Mouse (Mus musculus) C2C12 (cell line): ENCODE data around the gene Olfr1391. TPM values are rescaled to one million over a fixed set of nuclear protein-coding genes. Genes with fewer than 3 reads are reported as not detected.
"Not testable (repeated sequence)": the region's sequence is repeated elsewhere in the genome, so short reads cannot be mapped to it uniquely, and the experiment has no call there.

Experiments
- H3K27me3 ChIP-seq: one replicate; pipeline ENCODE4 v1.6.1; 2011; ENCODE audit not compliant: control insufficient read depth, insufficient read depth, insufficient read length
- H3K36me3 ChIP-seq: one replicate; pipeline ENCODE4 v1.6.1; 2011; ENCODE audit not compliant: control insufficient read depth, insufficient read depth
- H3K4me3 ChIP-seq: one replicate; pipeline ENCODE4 v1.5.1; 2011; ENCODE audit warnings: mild to moderate bottlenecking, control low read depth; ENCODE audit not compliant: poor library complexity, insufficient read depth, severe bottlenecking
- H3K79me2 ChIP-seq: one replicate; pipeline ENCODE4 v1.6.1; 2011; ENCODE audit not compliant: control insufficient read depth, insufficient read depth
- H3K79me3 ChIP-seq: one replicate; pipeline ENCODE4 v1.6.1; 2011; ENCODE audit warnings: low read depth, control low read depth
- H3ac ChIP-seq: one replicate; pipeline ENCODE3; 2011; ENCODE audit warnings: low read depth; ENCODE audit not compliant: control insufficient read depth, insufficient read length
- CEBPB ChIP-seq: IDR thresholded peaks from one replicate; pipeline ENCODE4 v1.6.1; 2011; ENCODE audit warnings: low read depth, mild to moderate bottlenecking, control low read depth, moderate library complexity
- CTCF ChIP-seq: IDR thresholded peaks from one replicate; pipeline ENCODE4 v1.5.1; 2011; ENCODE audit not compliant: control insufficient read depth, insufficient read depth, insufficient read length
- FOSL1 ChIP-seq: IDR thresholded peaks from one replicate; pipeline ENCODE4 v1.8.0; 2011; ENCODE audit warnings: mild to moderate bottlenecking, low read length; ENCODE audit not compliant: poor library complexity, insufficient read depth, severe bottlenecking
- MAX ChIP-seq: IDR thresholded peaks from one replicate; pipeline ENCODE4 v1.6.1; 2011; ENCODE audit warnings: mild to moderate bottlenecking, control low read depth
- MYOD1 ChIP-seq: IDR thresholded peaks from one replicate; pipeline ENCODE4 v1.6.1; 2011; ENCODE audit warnings: low read depth; ENCODE audit not compliant: control insufficient read depth, insufficient read length
- MYOG ChIP-seq: IDR thresholded peaks from one replicate; pipeline ENCODE4 v1.6.1; 2011; ENCODE audit not compliant: control insufficient read depth, insufficient read length; ENCODE audit errors: extremely low read depth
- USF1 ChIP-seq: IDR thresholded peaks from one replicate; pipeline ENCODE4 v1.6.1; 2011; ENCODE audit warnings: low read depth, mild to moderate bottlenecking, control low read depth, moderate library complexity
- polyA plus RNA-seq: library from polyadenylated mRNA; unstranded; fragments of >200 nt; fragmentation: generic; extraction: Trizol; gene quantifications from one replicate; pipeline ENCODE4 v1.2.1, GENCODE M21; 2012; ENCODE audit warnings: missing spikeins

The Olfr1391 gene
- polyA plus RNA-seq, 1 experiment: not detected

GRCm38 (mm10) chr11:49304441-49304840 lies 18.1 kb upstream of the Olfr1391 start, which contains the start of gene Olfr10:
Gene Olfr10 (plus strand): TSS chr11:49304741.
- TF ChIP-seq CTCF: no peak
- no peak for TF ChIP-seq MAX
- no peak for TF ChIP-seq MYOG
- no peak for TF ChIP-seq CEBPB
- no peak for TF ChIP-seq MYOD1
- no peak for TF ChIP-seq USF1
- no peak for TF ChIP-seq FOSL1
- no peak within 1 kb of the TSS for H3K4me3 ChIP-seq
- no peaks in the 10 kb centered on the region for H3K27me3 ChIP-seq
- no peak within 1 kb of the TSS for H3ac ChIP-seq
- no peaks in the 10 kb centered on the region for H3K36me3 ChIP-seq
- H3K79me3 ChIP-seq: no peaks in the 10 kb centered on the region
- H3K79me2 ChIP-seq: no peaks in the 10 kb centered on the region

GRCm38 (mm10) chr11:49308547-49308946 lies 14.0 kb upstream of the Olfr1391 start:
- H3K27me3 ChIP-seq, H3K79me2 ChIP-seq, H3K4me3 ChIP-seq, H3ac ChIP-seq, H3K36me3 ChIP-seq, H3K79me3 ChIP-seq: not testable (repeated sequence)

- TF ChIP-seq MYOG (no peak), CEBPB (no peak), USF1 (no peak), MAX (no peak), FOSL1 (no peak), MYOD1 (no peak), CTCF (no peak)
- Histone ChIP-seq H3K79me2 (no peaks in the 10 kb centered on the region), H3ac (no peak overlapping the region), H3K79me3 (no peaks in the 10 kb centered on the region), H3K36me3 (no peaks in the 10 kb centered on the region), H3K27me3 (no peaks in the 10 kb centered on the region), H3K4me3 (no peak overlapping the region)
These were observed 4.2 kb downstream of the Olfr1391 start for GRCm38 (mm10) chr11:49326726-49327125.

- Histone ChIP-seq H3K79me2 (no peaks in the 10 kb centered on the region), H3K36me3 (no peaks in the 10 kb centered on the region), H3ac (no peak overlapping the region), H3K79me3 (no peaks in the 10 kb centered on the region), H3K4me3 (no peak overlapping the region), H3K27me3 (no peaks in the 10 kb centered on the region)
- TF ChIP-seq USF1 (no peak), FOSL1 (no peak), CTCF (no peak), MAX (no peak), MYOD1 (no peak), CEBPB (no peak)
These were observed 7.1 kb downstream of the Olfr1391 start for GRCm38 (mm10) chr11:49329686-49330085.

GRCm38 (mm10) chr11:49334888-49335287 lies 12.3 kb downstream of the Olfr1391 start, which contains the start of gene Olfr1390:
Gene Olfr1390 (plus strand): TSS chr11:49335188.
- H3K79me2 ChIP-seq: no peaks in the 10 kb centered on the region
- no peak within 1 kb of the TSS for H3K4me3 ChIP-seq
- H3K36me3 ChIP-seq: no peaks in the 10 kb centered on the region
- H3K79me3 ChIP-seq: no peaks in the 10 kb centered on the region
- no peaks in the 10 kb centered on the region for H3K27me3 ChIP-seq
- TF ChIP-seq MAX: no peak
- TF ChIP-seq FOSL1: no peak
- TF ChIP-seq CTCF: no peak
- TF ChIP-seq USF1: no peak
- no peak for TF ChIP-seq MYOD1
- TF ChIP-seq CEBPB: no peak
- no peak for TF ChIP-seq MYOG
- H3ac ChIP-seq: no peak within 1 kb of the TSS

GRCm38 (mm10) chr11:49337150-49337832 lies 14.7 kb downstream of the Olfr1391 start:
- no peak for TF ChIP-seq USF1
- TF ChIP-seq MYOD1: no peak
- TF ChIP-seq MYOG: no peak
- no peak for TF ChIP-seq CTCF
- no peak for TF ChIP-seq MAX
- no peak for TF ChIP-seq CEBPB
- TF ChIP-seq FOSL1: no peak
- H3K79me3 ChIP-seq: no peaks in the 10 kb centered on the region

More at GRCm38 (mm10) chr11:49337150-49337832, 14.7 kb downstream of the Olfr1391 start:
- H3K79me2 ChIP-seq: no peaks in the 10 kb centered on the region
- no peak overlapping the region for H3K4me3 ChIP-seq
- H3K36me3 ChIP-seq: no peaks in the 10 kb centered on the region
- H3ac ChIP-seq: no peak overlapping the region
- no peaks in the 10 kb centered on the region for H3K27me3 ChIP-seq

Other genes with a start within 250 kb of the Olfr1391 start
- gene Ifi47, start 246.2 kb upstream of the Olfr1391 start, polyA plus RNA-seq: 1.7 TPM
- not detected for gene Olfr1396, start 207.9 kb upstream of the Olfr1391 start, polyA plus RNA-seq
- gene Olfr1395, start 180.5 kb upstream of the Olfr1391 start, polyA plus RNA-seq: not detected
- gene Olfr1394, start 168.4 kb upstream of the Olfr1391 start, polyA plus RNA-seq: not detected
- gene Btnl9, start 135.6 kb upstream of the Olfr1391 start, polyA plus RNA-seq: not detected
- gene Zfp62, start 119.5 kb upstream of the Olfr1391 start, polyA plus RNA-seq: 3.3 TPM
- 44.5 TPM for gene Mgat1, start 78.6 kb upstream of the Olfr1391 start, polyA plus RNA-seq
- gene Olfr1393, start 44.4 kb upstream of the Olfr1391 start, polyA plus RNA-seq: not detected
- not detected for gene Olfr1392, start 37.5 kb upstream of the Olfr1391 start, polyA plus RNA-seq
- gene Olfr10, start 18.0 kb upstream of the Olfr1391 start, polyA plus RNA-seq: not detected
- gene Olfr1390, start 12.4 kb downstream of the Olfr1391 start, polyA plus RNA-seq: not detected
- gene Olfr1389, start 100.3 kb downstream of the Olfr1391 start, polyA plus RNA-seq: not detected
- not detected for gene Olfr1388, start 113.9 kb downstream of the Olfr1391 start, polyA plus RNA-seq
- gene Olfr1387, start 132.6 kb downstream of the Olfr1391 start, polyA plus RNA-seq: not detected
- not detected for gene Olfr1386, start 142.3 kb downstream of the Olfr1391 start, polyA plus RNA-seq
- not detected for gene Olfr1385, start 166.3 kb downstream of the Olfr1391 start, polyA plus RNA-seq
- not detected for gene Olfr1384, start 184.0 kb downstream of the Olfr1391 start, polyA plus RNA-seq
- not detected for gene Olfr1383, start 196.9 kb downstream of the Olfr1391 start, polyA plus RNA-seq
- not detected for gene Olfr1382, start 205.5 kb downstream of the Olfr1391 start, polyA plus RNA-seq
- not detected for gene Olfr1381, start 220.7 kb downstream of the Olfr1391 start, polyA plus RNA-seq
- gene Olfr1380, start 234.1 kb downstream of the Olfr1391 start, polyA plus RNA-seq: not detected